Mouse (Mus musculus) neural tube, postnatal 0 days (tissue): ENCODE measurements around the gene Ooep. TPM values are rescaled to one million over a fixed set of nuclear protein-coding genes. Genes with fewer than 3 reads are reported as not detected.

Experiments
- polyA plus RNA-seq: library from polyadenylated mRNA; unstranded; fragments of >200 nt; fragmentation: Nextera tagmentation; extraction: Ambion mirVana; gene quantifications from 2 replicates; pipeline ENCODE4 v1.2.1, GENCODE M21; 2015

The Ooep gene
- polyA plus RNA-seq, result 3.8 and 4.1 TPM in 2 replicates

GRCm38 (mm10) chr9:78378113-78378785 lies at the start of gene Ooep:
TSS of gene Ooep (minus strand) at chr9:78378725.

GRCm38 (mm10) chr9:78395630-78396351 lies 17.3 kb upstream of the Ooep start, which contains the start of gene Ddx43:
TSS of gene Ddx43 (plus strand) at chr9:78395777.

GRCm38 (mm10) chr9:78367959-78368358 lies 10.6 kb downstream of the Ooep start, which contains the start of gene Dppa5a:
TSS of gene Dppa5a (minus strand) at chr9:78368177.

GRCm38 (mm10) chr9:78355611-78356010 lies 22.9 kb downstream of the Ooep start, which contains the start of gene Gsta2:
TSS of gene Gsta2 (minus strand) at chr9:78355788.

GRCm38 (mm10) chr9:78327289-78327688 lies 51.2 kb downstream of the Ooep start, which contains the start of gene Omt2b:
TSS of gene Omt2b (plus strand) at chr9:78327589.

Other genes starting within 250 kb of the Ooep start
- 53.6 and 62.7 TPM in 2 replicates for gene Gsta4, start 196.0 kb downstream of the Ooep start, polyA plus RNA-seq
- not detected in 2 replicates for gene Gsta1, start 148.1 kb downstream of the Ooep start, polyA plus RNA-seq
- gene Gm3776, start 121.6 kb downstream of the Ooep start, polyA plus RNA-seq, result not detected in 2 replicates
- not detected in 2 replicates for gene Gm10639, start 88.8 kb downstream of the Ooep start, polyA plus RNA-seq
- not detected in 2 replicates for gene Omt2a, start 63.9 kb downstream of the Ooep start, polyA plus RNA-seq
- gene Omt2b, start 51.1 kb downstream of the Ooep start, polyA plus RNA-seq, result not detected in 2 replicates
- gene Gsta2, start 22.9 kb downstream of the Ooep start, polyA plus RNA-seq, result not detected in 2 replicates
- 5.0 and 5.3 TPM in 2 replicates for gene Dppa5a, start 10.5 kb downstream of the Ooep start, polyA plus RNA-seq
- gene Ddx43, start 17.1 kb upstream of the Ooep start, polyA plus RNA-seq, result 0.20 and 0.40 TPM in 2 replicates
- gene Cgas, start 64.5 kb upstream of the Ooep start, polyA plus RNA-seq, result 0.76 and 1.2 TPM in 2 replicates
- gene Mto1, start 69.5 kb upstream of the Ooep start, polyA plus RNA-seq, result 25.7 and 26.4 TPM in 2 replicates
- 3.4 and 4.8 TPM in 2 replicates for gene Gm17324, start 70.1 kb upstream of the Ooep start, polyA plus RNA-seq
- gene Eef1a1, start 110.4 kb upstream of the Ooep start, polyA plus RNA-seq, result 2,333 and 2,366 TPM in 2 replicates
- 14.6 and 15.0 TPM in 2 replicates for gene Slc17a5, start 209.3 kb upstream of the Ooep start, polyA plus RNA-seq
- 2.1 and 2.5 TPM in 2 replicates for gene Cd109, start 236.8 kb upstream of the Ooep start, polyA plus RNA-seq